Mouse (Mus musculus): ENCODE measurements around the gene Olfr1373.

GRCm38 (mm10) chr11:52106438-52106837, 38.9 kb downstream of the Olfr1373 start:
- TF ChIP-seq CTCF (IDR thresholded peaks at IDR 0.05; ENCODE audit: extremely low read depth, insufficient read depth, low read length) (no peak), POLR2A (IDR thresholded peaks at IDR 0.05; ENCODE audit: extremely low read depth, insufficient read depth, low read length) (no peak)

Measured in cortical plate, adult 2 months (tissue).